Mouse (Mus musculus) stomach, embryonic 14.5 days (tissue): ENCODE data around the gene Cenpb. TPM values are rescaled to one million over a fixed set of nuclear protein-coding genes. Genes with fewer than 3 reads are reported as not detected.

Source experiments
- ATAC-seq: fragments of 200-750 bp; cut with Nextera tagmentation; 2 replicates; pipeline ENCODE4 v1.8.0; 2017; ENCODE audit warnings: low read depth, moderate TSS enrichment; ENCODE audit not compliant: insufficient number of reproducible peaks, insufficient read depth, low FRiP score
- H3K27ac ChIP-seq: fragments of 300-500 bp; sonication (generic); 2 replicates; pipeline ENCODE4 v1.5.1; 2014; ENCODE audit warnings: mild to moderate bottlenecking, low read length, moderate library complexity, mixed read lengths
- H3K27me3 ChIP-seq: fragments of 300-500 bp; sonication (generic); 2 replicates; pipeline ENCODE4 v1.6.1; 2014; ENCODE audit warnings: low read length, control low read depth, mixed read lengths; ENCODE audit not compliant: control insufficient read depth, insufficient read depth
- H3K36me3 ChIP-seq: fragments of 300-500 bp; sonication (generic); 2 replicates; pipeline ENCODE4 v1.6.1; 2014; ENCODE audit warnings: mild to moderate bottlenecking, control low read depth, low read length, moderate library complexity, mixed read lengths; ENCODE audit not compliant: control insufficient read depth, insufficient read depth
- H3K4me1 ChIP-seq: fragments of 300-500 bp; sonication (generic); 2 replicates; pipeline ENCODE4 v1.6.1; 2014; ENCODE audit warnings: low read length, control low read depth, mixed read lengths; ENCODE audit not compliant: control insufficient read depth, insufficient read depth
- H3K4me2 ChIP-seq: fragments of 300-500 bp; sonication (generic); replicated peaks from 2 replicates; pipeline ENCODE4 v1.6.1; 2014; ENCODE audit warnings: low read depth, low read length, control low read depth
- H3K4me3 ChIP-seq: fragments of 300-500 bp; sonication (generic); 2 replicates; pipeline ENCODE4 v1.5.1; 2014; ENCODE audit warnings: low read depth, low read length, control low read depth
- H3K9ac ChIP-seq: fragments of 300-500 bp; sonication (generic); replicated peaks from 2 replicates; pipeline ENCODE4 v1.6.1; 2014; ENCODE audit warnings: low read depth, mild to moderate bottlenecking, control low read depth, low read length, moderate library complexity, mixed read lengths
- H3K9me3 ChIP-seq: fragments of 300-500 bp; sonication (generic); 2 replicates; pipeline ENCODE4 v1.6.1; 2016; ENCODE audit warnings: low read depth, low read length, control low read depth; ENCODE audit not compliant: control insufficient read depth
- WGBS: fragments of 180-500 bp; shearing (Covaris S2); extraction: QIAGEN DNeasy Blood & Tissue Kit; methylation state at CpG from one replicate; pipeline ENCODE4 v1.1.7; 2014; 5-methylcytosine and 5-hydroxymethylcytosine counted together
- polyA plus RNA-seq: library from polyadenylated mRNA; unstranded; fragments of >200 nt; fragmentation: Nextera tagmentation; extraction: Ambion mirVana; gene quantifications from 2 replicates; pipeline ENCODE4 v1.2.1, GENCODE M21; 2014

Cenpb gene
- polyA plus RNA-seq, 1 experiment from 2014 or later, result 9.9 TPM

DNA sequence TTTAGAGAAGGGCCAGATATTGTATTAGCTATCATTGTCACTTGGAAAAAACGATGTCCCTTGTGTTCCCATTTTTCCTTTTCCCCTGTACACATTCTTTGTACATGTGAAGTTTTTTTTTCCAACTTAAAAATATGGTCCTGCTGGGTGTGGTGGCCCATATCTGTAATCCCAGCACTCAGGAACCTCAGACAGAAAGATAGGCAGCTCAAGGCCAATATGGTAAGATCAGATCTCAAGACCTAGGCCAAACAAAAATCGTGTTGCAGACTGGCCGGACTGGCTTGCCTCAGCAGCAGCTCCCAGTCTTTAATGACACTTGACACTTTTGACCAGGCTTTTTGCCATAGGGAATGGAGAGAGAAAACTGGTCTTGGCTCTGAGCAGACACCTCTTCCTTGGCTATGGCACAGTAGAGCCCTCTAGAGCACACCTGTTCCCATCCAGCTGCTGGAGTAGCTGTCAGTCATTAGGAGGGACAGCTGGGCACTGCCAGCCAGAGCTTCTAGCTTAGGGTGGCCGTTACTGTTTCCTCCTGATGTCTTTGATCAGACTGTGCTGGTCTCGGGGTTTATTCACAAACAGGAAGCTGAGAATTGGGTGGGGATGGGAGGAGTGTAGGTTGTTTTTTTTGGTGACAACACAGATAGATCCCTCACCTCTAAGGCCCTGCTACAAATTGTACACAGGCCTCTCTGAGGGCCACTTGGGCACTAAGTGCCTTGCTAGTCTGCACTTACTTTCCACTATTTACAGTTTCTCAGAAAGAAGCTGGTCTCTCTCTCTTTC lies 9.8 kb upstream of the Cenpb start:
- WGBS, result 46% methylated on average over 5 of the region's 5 CpGs
- 0 out of 2 replicates have a peak overlapping the region, but pooled peaks have one; percentile 10 for H3K4me2 ChIP-seq
- no peaks in the 10 kb centered on the region for H3K27me3 ChIP-seq
- H3K36me3 ChIP-seq, result peaks cover 28% of the 10 kb centered on the region
- peak overlapping the region; percentile 34; the same call in 1 of the 2 replicates for H3K27ac ChIP-seq
- ATAC-seq, result no peak
- no peaks in the 10 kb centered on the region for H3K9me3 ChIP-seq
- no peak overlapping the region for H3K4me3 ChIP-seq
- no peak overlapping the region for H3K9ac ChIP-seq
- peaks cover 33% of the 10 kb centered on the region for H3K4me1 ChIP-seq

DNA sequence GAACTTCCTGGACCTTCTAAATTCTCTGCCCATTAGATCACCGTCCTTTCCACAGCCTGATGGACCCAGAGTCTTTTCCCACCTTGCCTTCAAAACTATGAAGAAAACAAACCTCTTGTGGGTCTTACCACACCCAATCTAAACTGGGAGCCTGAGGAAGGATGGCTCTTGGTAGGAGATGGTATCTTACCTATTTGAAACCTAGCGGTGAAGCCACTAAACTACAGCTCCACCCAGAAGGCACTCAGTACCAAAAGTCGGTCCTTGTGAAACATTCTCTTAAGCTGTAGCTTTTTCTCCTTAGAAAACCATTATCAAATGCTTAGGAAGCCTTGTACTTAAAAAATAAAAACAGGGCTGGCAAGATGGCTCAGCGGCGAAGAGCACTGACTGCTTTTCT lies 8.4 kb upstream of the Cenpb start:
- peaks cover 17% of the 10 kb centered on the region for H3K36me3 ChIP-seq
- WGBS, result 95% methylated on average over 5 of the region's 5 CpGs
- ATAC-seq, result no peak
- H3K9ac ChIP-seq, result no peak overlapping the region
- no peaks in the 10 kb centered on the region for H3K27me3 ChIP-seq
- peaks cover 33% of the 10 kb centered on the region for H3K4me1 ChIP-seq
- H3K27ac ChIP-seq, result no peak overlapping the region
- no peak overlapping the region for H3K4me3 ChIP-seq
- H3K9me3 ChIP-seq, result no peaks in the 10 kb centered on the region
- no peak overlapping the region; the same call in 1 of the 2 replicates for H3K4me2 ChIP-seq

DNA sequence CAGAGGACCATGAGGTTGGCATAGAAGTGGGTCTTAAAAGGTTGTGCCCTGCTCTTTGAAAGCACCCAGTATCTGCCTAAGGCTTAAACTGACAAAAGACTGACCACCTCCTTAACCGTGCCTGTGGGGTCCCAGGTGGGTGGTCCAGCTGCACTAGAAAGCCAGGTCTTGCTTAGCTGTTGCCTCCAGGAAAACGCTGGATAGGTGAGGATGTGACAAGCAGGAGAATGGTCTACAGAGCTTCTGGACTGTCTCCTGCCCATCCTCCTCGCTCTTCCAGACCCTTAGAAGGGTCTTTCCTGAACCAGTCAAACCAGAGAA lies 7.7 kb upstream of the Cenpb start:
- Histone ChIP-seq H3K4me2 (peak overlapping the region; percentile 78), H3K9me3 (no peaks in the 10 kb centered on the region), H3K36me3 (peaks cover 10% of the 10 kb centered on the region), H3K4me1 (peaks cover 33% of the 10 kb centered on the region), H3K27me3 (no peaks in the 10 kb centered on the region), H3K4me3 (peak overlapping the region; percentile 54), H3K9ac (peak overlapping the region; percentile 75), H3K27ac (peak overlapping the region; percentile 62; the same call in 1 of the 2 replicates)
- 23% methylated on average over 3 of the region's 3 CpGs for WGBS
- ATAC-seq, result no peak

DNA sequence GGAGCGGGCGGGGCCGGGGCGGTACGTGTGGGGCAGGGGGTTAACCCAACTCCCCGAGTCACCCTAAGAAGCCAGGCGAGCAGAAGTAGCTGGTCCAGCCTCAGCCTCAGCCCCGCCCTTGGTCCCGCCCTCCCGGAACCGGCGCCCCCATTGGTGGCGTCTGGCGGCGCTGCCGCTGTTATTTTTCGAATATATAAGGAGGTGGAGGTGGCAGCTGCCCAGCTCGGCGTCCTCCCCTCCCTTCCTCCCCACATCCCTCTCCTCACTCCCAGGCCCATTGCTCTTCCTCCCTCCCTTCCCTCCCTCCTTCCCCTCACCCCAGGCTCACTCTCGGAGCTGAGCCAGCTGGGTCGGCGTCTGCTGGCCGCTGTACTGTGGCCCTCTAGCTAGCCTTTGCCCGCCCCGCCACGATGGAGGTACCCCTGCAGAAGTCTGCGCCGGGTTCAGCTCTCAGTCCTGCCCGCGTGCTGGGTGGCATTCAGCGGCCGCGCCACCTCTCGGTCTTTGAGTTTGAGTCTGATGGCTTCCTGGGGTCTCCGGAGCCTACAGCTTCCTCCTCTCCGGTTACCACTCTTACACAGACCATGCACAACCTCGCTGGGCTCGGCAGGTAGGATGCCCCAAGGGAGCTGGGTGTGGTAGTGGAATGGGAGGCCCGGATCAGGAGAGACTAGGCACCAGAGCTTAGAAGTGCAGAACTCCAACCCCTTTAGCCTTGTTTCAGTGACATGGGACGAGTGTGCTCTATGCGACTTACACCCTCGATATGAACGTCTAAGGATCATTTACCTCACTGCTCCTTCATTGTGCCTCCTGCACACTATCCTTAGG lies 7.1 kb upstream of the Cenpb start, which contains the start of the genes Cdc25b and Spef1:
Gene Cdc25b (plus strand): TSS at position 179 of the 831 bp plus-strand sequence.
Gene Spef1 (minus strand): TSS at position 512 of the 831 bp plus-strand sequence.
- Histone ChIP-seq H3K9me3 (no peaks in the 10 kb centered on the region), H3K9ac (peak within 1 kb of the TSS; percentile 75), H3K27me3 (no peaks in the 10 kb centered on the region), H3K27ac (peak within 1 kb of the TSS; percentile 62), H3K4me2 (peak within 1 kb of the TSS; percentile 78), H3K4me1 (peaks cover 33% of the 10 kb centered on the region), H3K4me3 (peak within 1 kb of the TSS; percentile 54), H3K36me3 (peaks cover 7% of the 10 kb centered on the region; the same call in 1 of the 2 replicates)
- ATAC-seq, result peak; percentile 92
- WGBS, result 1% methylated on average over 43 of the region's 43 CpGs

DNA sequence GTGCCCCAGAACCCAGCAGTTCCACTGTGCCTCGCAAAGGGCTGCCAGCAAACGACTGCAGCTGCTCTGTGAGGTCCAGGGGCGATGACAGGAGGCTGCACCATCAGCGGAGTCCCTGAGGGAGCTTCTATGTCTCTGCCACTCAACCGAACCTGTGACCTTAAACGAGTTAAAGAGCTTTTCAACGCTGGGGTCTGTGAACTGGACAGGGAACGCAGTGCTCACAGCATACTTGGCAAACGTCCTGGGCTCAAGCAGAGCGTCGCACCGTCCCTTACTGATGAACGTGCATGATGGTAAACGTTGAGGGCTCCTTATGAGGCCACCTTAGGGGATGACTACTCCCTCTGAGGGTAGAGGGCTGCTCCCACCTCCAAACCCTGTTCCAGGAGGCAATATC lies 6.5 kb upstream of the Cenpb start:
- Histone ChIP-seq H3K36me3 (peaks cover 1% of the 10 kb centered on the region; the same call in 1 of the 2 replicates), H3K4me2 (peak overlapping the region; percentile 78), H3K27me3 (no peaks in the 10 kb centered on the region), H3K27ac (peak overlapping the region; percentile 21; the same call in 1 of the 2 replicates), H3K4me1 (peaks cover 33% of the 10 kb centered on the region), H3K4me3 (peak overlapping the region; percentile 54), H3K9ac (no peak overlapping the region), H3K9me3 (no peaks in the 10 kb centered on the region)
- ATAC-seq, result no peak
- 2% methylated on average over 14 of the region's 14 CpGs for WGBS

DNA sequence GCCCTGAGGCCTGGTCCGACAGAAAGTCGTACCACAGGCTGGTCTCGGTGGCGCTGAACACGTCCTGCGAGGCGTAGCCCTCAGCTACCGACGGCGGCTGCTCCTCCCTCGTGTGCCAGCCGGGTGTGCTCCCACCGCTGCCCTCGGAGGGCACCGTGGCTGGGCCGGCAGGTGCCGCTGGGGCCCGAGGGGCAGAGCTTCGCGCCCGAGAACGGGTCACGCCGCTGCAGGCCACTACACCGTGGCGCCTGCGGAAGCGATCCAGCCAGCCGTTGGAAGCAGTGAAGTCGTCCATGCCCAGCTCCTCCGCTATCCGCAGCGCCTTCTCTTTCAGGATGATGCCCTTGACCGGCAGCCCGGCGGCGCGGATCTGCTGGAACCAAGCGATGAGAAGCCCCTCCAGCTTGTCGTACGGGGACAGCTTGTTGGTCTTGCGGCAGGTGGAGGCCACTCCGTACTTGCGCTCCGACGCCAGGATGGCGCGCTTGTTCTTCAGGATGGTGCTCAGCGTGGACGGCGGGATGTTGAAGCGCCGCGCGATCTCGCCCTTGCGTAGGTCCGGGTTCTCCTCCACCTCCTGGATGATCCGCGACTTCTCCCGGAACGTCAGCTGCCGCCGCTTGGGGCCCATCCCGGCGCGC lies 501 bp downstream of the Cenpb start:
- Histone ChIP-seq H3K4me2 (peak overlapping the region; percentile 97), H3K4me3 (peak overlapping the region; percentile 86), H3K4me1 (peaks cover 30% of the 10 kb centered on the region), H3K36me3 (peaks cover 6% of the 10 kb centered on the region), H3K9ac (peak overlapping the region; percentile 93), H3K27me3 (no peaks in the 10 kb centered on the region), H3K9me3 (no peaks in the 10 kb centered on the region), H3K27ac (peak overlapping the region; percentile 92)
- WGBS, result under 1% methylated on average over 67 of the region's 67 CpGs
- ATAC-seq, result peak; percentile 30

DNA sequence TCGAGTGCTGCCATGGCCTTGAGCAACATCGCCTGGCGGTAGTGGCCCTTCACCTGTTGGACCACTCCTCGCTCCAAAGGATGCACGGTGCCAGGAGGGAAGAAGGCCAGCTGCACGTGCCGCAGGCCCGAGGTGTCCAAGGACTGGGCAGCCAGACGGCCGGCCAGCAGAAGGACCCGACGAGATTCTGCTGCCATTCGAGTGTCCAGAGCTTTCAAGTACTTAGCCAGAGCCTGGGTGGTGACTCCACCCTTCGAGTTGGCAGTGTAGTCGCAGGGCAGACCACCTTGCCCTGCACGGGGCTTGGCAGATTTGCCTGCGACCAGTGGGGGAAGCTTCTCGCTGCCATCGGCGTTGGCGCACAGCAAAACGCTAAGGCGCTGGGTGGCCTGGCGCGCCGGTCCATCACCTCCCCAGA lies 1.0 kb downstream of the Cenpb start:
- peaks cover 6% of the 10 kb centered on the region for H3K36me3 ChIP-seq
- peak overlapping the region; percentile 92; the same call in 1 of the 2 replicates for H3K27ac ChIP-seq
- H3K4me2 ChIP-seq, result peak overlapping the region; percentile 97
- H3K4me3 ChIP-seq, result peak overlapping the region; percentile 86
- H3K4me1 ChIP-seq, result peaks cover 36% of the 10 kb centered on the region
- no peaks in the 10 kb centered on the region for H3K27me3 ChIP-seq
- ATAC-seq, result no peak
- H3K9me3 ChIP-seq, result no peaks in the 10 kb centered on the region
- whole genome bisulfite sequencing, result 22% methylated on average over 26 of the region's 26 CpGs
- H3K9ac ChIP-seq, result peak overlapping the region; percentile 93

DNA sequence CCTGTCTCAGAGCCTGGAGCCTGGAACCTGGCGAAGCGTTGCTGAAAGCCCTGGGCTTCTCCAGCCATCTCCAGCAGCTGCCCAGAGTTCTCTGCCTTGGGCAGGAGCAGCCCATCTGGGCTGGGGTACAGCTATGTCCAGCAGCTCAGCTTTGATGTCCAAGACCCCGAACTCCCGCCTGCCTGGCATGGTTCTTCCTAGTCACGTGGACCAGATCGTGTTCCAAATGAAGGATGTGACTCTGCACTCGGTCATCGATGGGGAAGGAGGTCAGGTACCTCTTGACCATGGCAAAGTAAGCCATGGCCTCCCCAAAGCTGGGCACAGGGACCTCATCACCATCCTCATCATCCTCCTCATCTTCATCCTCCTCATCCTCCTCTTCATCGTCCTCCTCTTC lies 1.9 kb downstream of the Cenpb start:
- Histone ChIP-seq H3K4me1 (peaks cover 36% of the 10 kb centered on the region), H3K9ac (peak overlapping the region; percentile 93; the same call in 1 of the 2 replicates), H3K27ac (peak overlapping the region; percentile 82), H3K36me3 (peaks cover 6% of the 10 kb centered on the region), H3K27me3 (no peaks in the 10 kb centered on the region), H3K9me3 (no peaks in the 10 kb centered on the region), H3K4me2 (peak overlapping the region; percentile 97), H3K4me3 (peak overlapping the region; percentile 86)
- ATAC-seq, result no peak
- WGBS, result 78% methylated on average over 9 of the region's 9 CpGs
